Mouse (Mus musculus): Measurements from ENCODE around the gene Abca17.

The Abca17 gene

DNA sequence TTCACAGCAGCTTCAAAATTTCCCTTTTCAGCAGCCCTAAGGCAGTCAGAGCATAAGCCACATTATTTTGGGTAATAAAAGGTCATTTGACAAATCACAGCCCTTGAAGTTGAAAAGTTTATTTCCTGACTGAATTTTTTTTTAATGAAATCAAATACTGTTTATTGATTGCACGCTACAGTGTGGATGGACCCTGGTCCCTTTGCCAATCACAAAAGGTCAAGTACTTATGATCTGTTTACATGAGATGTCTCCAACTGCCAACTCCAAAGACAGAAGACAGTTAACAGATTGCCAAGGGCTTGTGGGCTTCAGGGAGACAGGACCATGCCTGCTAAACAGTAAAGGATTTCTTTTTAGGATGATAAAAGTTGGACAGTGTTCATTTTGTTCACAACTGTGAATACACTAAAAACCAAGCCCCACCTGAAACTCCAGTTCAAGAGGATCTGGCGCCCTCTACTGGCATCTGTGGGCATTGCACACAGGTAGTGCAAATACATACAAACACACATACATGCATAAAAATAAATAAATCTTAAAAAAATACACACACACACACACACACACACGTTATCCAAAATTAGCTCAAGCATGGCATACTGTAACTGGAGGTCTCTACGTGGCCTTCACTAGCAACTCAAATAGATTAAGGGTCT is 107.4 kb downstream of the Abca17 start:
- peak; percentile 54 for DNase-seq (ENCODE audit: low spot score)

DNA sequence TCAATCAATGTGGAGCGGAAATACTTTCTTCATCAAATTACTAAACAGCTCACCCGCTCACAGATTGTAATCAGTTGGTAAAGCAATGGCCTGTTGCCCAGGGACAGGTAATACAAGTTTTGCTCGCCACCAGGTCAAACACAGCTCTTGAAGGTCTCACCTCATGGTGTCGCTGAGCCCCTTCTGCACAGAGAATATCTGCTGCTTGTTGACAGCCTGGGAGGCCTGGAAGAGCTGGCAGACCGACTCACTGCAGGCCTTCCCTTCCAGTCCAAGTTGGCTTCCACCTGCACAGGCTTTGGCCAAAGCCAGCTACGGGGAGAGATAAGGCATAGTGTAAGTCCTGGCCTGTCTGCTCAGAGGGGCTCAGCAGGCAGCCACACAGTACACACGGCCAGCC is 113.9 kb downstream of the Abca17 start:
- no peak for DNase-seq (ENCODE audit: low spot score)

DNA sequence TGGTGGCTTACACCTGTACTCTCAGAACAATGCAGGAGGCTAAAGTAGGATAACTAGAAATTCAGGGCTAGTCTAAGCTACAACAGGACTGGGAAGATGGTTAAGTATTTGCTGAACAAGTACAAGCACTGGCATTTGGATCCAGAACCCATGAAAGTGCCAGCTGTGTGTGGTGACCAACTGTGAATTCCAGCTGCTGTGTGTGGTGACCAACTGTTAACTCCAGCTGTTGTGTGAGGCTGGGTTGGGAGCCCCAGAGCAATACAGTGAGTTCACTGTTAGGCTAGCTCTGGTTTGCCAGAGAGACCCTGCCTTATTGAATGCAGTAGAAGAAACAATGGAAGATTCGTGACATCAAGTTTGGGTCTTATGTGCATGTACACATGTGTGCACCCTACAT is 114.4 kb downstream of the Abca17 start:
- no peak for DNase-seq (ENCODE audit: low spot score)

DNA sequence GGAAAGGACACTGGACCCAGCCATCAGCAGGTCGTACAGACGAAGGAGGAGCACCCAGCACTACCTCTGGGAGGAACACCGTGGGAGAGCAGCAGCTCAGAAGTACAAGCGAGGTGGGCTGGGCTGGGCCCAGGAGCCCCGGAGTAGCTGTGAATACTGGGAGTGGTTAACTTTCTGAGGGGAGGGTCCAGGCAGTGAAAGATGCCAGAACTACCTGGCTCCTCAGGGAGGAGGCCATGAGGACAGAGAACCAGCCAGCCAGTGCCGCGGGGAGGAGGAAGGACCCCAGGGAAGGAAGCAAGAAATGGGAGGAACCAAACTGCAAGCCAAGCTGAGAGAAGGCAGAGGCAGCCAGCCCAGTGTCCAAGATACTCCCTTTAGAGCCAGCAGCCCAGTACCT is 122.9 kb downstream of the Abca17 start:
- DNase-seq (ENCODE audit: low spot score), result no peak

DNA sequence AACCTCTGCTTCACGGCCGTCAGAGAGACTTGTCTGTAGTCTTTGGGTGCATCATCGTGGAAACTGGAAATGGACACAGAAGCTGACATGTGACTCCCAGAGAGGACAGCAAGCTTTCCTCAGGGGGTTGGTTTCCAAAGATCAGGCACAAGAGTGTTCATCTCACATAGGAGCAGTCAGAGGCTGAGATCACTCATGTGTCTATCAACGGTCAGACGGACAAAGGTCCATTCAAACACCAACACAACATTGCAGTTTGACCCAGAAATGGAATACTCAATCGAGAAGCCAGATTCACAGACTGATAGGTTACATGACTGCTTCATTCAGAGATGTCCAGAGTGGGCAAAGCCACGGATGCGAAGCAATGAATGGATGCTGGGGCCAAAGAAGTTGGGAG is 124.1 kb downstream of the Abca17 start:
- no peak for DNase-seq (ENCODE audit: low spot score)

DNA sequence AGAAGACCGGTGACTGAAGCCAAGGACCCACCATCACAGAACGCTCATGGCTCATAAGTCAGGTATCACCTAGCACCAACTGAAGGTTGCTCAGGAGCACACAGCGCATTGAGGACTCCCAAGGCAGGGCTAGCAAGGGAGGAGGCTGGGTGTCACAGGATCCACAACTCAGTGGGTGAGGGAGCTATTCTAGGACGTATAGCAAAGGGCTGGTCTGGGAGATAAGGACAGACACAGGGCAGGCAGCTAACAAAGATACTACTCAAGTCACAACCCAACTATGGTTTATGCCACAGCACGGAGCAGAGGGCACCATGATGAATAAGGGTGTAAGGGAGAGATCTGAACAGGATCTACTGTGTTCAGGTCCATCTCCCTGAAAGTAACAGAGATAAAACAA is 125.0 kb downstream of the Abca17 start:
- DNase-seq (ENCODE audit: low spot score), result no peak

DNA sequence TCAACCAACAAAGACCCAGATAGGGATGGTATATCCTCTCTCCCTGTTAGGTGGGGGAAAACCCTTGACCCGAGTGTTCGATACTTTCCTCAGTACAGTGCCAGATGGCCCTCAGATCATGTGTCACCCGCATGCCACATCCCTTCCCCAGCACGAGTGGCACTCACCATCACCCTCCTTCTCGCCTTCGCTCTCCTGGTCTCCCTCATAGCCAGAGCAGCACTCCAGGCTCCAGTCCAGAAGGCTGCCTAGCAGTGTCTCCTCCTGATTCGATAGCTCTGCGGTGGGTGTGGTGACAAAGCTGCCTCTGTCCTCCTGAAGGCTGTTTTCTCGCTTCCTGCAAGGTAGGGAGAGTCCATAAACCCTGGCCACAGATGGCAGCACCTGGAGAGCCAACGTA is 126.1 kb downstream of the Abca17 start:
- DNase-seq (ENCODE audit: low spot score), result no peak

DNA sequence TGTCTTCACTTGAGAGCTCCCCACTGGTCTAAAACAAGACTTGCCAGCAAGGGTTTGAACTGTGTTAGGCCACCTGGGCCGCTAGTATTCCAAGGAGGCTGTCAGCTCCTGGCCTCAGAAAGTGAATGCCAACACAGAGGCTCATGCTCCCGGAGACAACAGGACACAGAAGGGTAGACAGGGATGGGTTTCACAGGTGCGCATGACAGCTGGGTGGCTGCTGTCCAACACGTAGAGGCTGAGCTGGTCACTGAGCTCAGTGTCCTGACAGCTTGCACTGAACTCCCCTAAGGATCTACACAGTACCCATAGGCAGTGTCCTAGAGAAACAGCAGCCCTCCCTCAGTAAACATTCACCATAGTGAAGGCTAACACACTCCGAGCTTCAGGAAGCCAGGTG is 127.4 kb downstream of the Abca17 start:
- no peak for DNase-seq (ENCODE audit: low spot score)

DNA sequence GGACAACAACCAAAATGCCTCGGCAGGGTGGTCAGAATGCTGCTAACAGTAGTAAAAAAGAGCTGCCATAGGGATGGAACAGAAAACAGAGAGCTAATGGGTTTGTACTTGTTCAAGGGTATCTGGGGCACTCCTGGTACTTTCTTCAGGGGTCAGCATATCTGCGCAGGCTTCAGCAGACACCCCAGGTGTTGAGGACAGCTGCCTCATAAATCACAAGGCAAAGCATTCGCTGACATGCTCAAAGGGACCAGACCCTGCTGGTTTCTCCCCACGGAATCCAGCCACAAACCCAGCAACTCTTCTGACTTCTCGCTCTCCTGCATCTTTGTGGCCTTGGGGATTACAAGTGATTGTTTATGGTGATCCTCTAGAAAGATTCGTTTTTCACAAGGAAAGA is 128.2 kb downstream of the Abca17 start:
- no peak for DNase-seq (ENCODE audit: low spot score)

DNA sequence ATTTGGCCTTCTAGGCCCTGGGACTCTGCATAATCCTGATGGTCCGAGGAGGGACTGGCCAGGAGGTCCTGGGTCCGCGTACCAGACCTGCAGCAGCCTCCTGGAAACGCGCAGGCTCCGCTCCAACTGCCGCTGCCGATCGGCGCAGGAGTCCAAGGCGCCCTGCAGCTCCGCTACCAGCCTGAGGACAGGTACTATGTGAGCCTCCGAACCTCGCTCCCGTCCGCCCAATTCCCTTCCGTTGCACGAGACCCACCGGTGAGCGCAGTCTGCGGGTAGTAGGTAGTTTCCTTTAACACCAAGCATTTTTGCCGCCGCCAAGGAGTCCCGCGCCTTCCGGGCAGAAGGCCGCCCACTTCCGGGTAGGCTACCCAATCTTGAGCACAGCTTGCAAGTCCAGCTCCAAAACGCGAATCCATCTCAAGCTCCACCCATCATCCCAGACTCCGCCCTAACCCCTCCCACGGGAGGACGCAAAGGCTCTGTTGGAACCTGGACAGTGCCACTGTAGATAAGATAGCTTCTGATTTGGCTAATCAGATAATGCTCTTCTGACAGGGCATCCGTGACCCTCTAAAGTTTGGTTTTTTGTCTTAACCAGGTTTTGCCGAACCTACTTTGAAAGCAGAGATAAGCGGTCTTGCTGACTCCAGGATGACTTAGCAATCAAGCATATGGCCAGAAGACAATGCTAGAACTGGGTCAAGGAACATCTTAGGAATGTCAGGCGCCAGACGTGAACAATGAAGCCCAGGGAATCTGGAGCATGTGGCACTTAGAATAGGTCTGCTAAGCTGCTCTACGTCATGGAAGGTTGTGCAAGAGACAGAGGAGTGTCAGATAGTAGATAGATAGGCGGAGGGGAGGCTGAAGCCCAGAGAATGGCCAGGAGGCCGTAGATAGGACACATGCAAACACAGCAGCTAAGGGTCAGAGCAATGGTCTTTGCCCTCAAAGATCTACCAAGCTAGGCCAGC is 130.1 kb downstream of the Abca17 start, which contains the start of gene Tedc2:
TSS of gene Tedc2 (minus strand) at position 417 of the 977 bp plus-strand sequence.
- DNase-seq (ENCODE audit: low spot score), result peak; percentile 95

DNA sequence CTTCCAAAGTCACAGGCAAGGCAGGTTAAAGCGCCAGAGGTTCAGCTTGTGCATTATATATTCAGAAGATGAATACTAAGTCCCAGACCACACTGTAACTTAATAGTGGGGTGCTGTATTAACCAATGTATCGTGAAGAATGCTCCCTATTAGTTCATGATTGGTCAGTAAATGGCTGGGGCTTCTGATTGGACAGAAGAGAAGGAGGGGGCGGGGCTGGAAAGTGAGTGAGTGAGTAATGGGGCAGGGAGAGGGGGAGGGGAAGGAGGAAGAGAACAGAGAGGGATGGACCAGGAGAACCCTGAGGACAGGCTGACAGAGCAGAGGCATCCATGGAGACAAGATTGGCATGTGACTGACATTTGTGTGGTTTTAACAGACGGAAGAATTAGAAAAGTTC is 134.0 kb downstream of the Abca17 start:
- no peak for DNase-seq (ENCODE audit: low spot score)
